Mouse (Mus musculus) intestine, embryonic 16.5 days (tissue): ENCODE results near the gene Gm3448. TPM values are rescaled to one million over a fixed set of nuclear protein-coding genes. Genes with fewer than 3 reads are reported as not detected.

Source experiments
- ATAC-seq: fragments of 200-750 bp; cut with Nextera tagmentation; 2 replicates; pipeline ENCODE4 v1.8.0; 2017; ENCODE audit warnings: moderate TSS enrichment, moderate library complexity
- H3K27ac ChIP-seq: fragments of 300-500 bp; sonication (generic); 2 replicates; pipeline ENCODE4 v1.5.1; 2014; ENCODE audit warnings: mild to moderate bottlenecking, low read length
- H3K27me3 ChIP-seq: fragments of 300-500 bp; sonication (generic); replicated peaks from 2 replicates; pipeline ENCODE4 v1.6.1; 2014; ENCODE audit warnings: low read length, control low read depth, mixed read lengths; ENCODE audit not compliant: control insufficient read depth, insufficient read depth
- H3K36me3 ChIP-seq: fragments of 300-500 bp; sonication (generic); 2 replicates; pipeline ENCODE4 v1.6.1; 2014; ENCODE audit warnings: low read length, control low read depth; ENCODE audit not compliant: control insufficient read depth, insufficient read depth
- H3K4me1 ChIP-seq: fragments of 300-500 bp; sonication (generic); 2 replicates; pipeline ENCODE4 v1.6.1; 2014; ENCODE audit warnings: low read length, control low read depth, mixed read lengths; ENCODE audit not compliant: control insufficient read depth, insufficient read depth
- H3K4me2 ChIP-seq: fragments of 300-500 bp; sonication (generic); 2 replicates; pipeline ENCODE4 v1.6.1; 2014; ENCODE audit warnings: low read depth, low read length, control low read depth
- H3K4me3 ChIP-seq: fragments of 300-500 bp; sonication (generic); 2 replicates; pipeline ENCODE4 v1.5.1; 2014; ENCODE audit warnings: mild to moderate bottlenecking, low read length
- H3K9ac ChIP-seq: fragments of 300-500 bp; sonication (generic); 2 replicates; pipeline ENCODE4 v1.6.1; 2014; ENCODE audit warnings: low read depth, low read length
- H3K9me3 ChIP-seq: fragments of 300-500 bp; sonication (generic); 2 replicates; pipeline ENCODE4 v1.6.1; 2016; ENCODE audit warnings: low read length, control low read depth; ENCODE audit not compliant: control insufficient read depth
- WGBS: fragments of 180-500 bp; shearing (Covaris S2); extraction: QIAGEN DNeasy Blood & Tissue Kit; methylation state at CpG from one replicate; pipeline ENCODE4 v1.1.7; 2014; 5-methylcytosine and 5-hydroxymethylcytosine counted together
- polyA plus RNA-seq: library from polyadenylated mRNA; unstranded; fragments of >200 nt; fragmentation: Nextera tagmentation; extraction: Ambion mirVana; gene quantifications from 2 replicates; pipeline ENCODE4 v1.2.1, GENCODE M21; 2015

The Gm3448 gene
- polyA plus RNA-seq, 1 experiment from 2014 or later: 3.3 TPM

GRCm38 (mm10) chr17:14949161-14949827 is 92.0 kb downstream of the Gm3448 start:
- H3K27ac ChIP-seq: no peak overlapping the region
- H3K4me1 ChIP-seq: no peaks in the 10 kb centered on the region
- no peak overlapping the region for H3K4me3 ChIP-seq
- WGBS: 84% methylated on average over 7 of the region's 7 CpGs
- H3K9me3 ChIP-seq: no peaks in the 10 kb centered on the region
- ATAC-seq: no peak
- H3K36me3 ChIP-seq: peaks cover 11% of the 10 kb centered on the region; the same call in 1 of the 2 replicates
- H3K4me2 ChIP-seq: no peak overlapping the region
- H3K27me3 ChIP-seq: no peaks in the 10 kb centered on the region
- no peak overlapping the region for H3K9ac ChIP-seq

Other genes starting within 250 kb of the Gm3448 start
- gene Wdr27, start 98.4 kb downstream of the Gm3448 start, polyA plus RNA-seq: 3.9 and 5.0 TPM in 2 replicates
- 37.6 and 39.9 TPM in 2 replicates for gene 1600012H06Rik, start 98.4 kb downstream of the Gm3448 start, polyA plus RNA-seq
- 27.5 and 33.4 TPM in 2 replicates for gene Phf10, start 80.3 kb downstream of the Gm3448 start, polyA plus RNA-seq
- gene 9030025P20Rik, start 63.1 kb downstream of the Gm3448 start, polyA plus RNA-seq: 8.2 TPM in 2 replicates
- 1.2 and 1.7 TPM in 2 replicates for gene Gm3417, start 62.7 kb downstream of the Gm3448 start, polyA plus RNA-seq
- gene Gm3435, start 31.4 kb downstream of the Gm3448 start, polyA plus RNA-seq: 8.0 and 8.6 TPM in 2 replicates
- 50.0 and 58.1 TPM in 2 replicates for gene Ermard, start 329 bp downstream of the Gm3448 start, polyA plus RNA-seq
- 1.4 TPM in 1 of 2 replicates, not detected in the other for gene Tcte3, start within 50 bp of the Gm3448 start, polyA plus RNA-seq